Mouse (Mus musculus): ENCODE results near the gene 1700061G19Rik. TPM values are rescaled to one million over a fixed set of nuclear protein-coding genes. Genes with fewer than 3 reads are reported as not detected.
"Not testable (repeated sequence)": the region's sequence is repeated elsewhere in the genome, so short reads cannot be mapped to it uniquely, and the experiment has no call there.

Gene 1700061G19Rik
- total RNA-seq, 2 experiments from 2014 or later = not detected

DNA sequence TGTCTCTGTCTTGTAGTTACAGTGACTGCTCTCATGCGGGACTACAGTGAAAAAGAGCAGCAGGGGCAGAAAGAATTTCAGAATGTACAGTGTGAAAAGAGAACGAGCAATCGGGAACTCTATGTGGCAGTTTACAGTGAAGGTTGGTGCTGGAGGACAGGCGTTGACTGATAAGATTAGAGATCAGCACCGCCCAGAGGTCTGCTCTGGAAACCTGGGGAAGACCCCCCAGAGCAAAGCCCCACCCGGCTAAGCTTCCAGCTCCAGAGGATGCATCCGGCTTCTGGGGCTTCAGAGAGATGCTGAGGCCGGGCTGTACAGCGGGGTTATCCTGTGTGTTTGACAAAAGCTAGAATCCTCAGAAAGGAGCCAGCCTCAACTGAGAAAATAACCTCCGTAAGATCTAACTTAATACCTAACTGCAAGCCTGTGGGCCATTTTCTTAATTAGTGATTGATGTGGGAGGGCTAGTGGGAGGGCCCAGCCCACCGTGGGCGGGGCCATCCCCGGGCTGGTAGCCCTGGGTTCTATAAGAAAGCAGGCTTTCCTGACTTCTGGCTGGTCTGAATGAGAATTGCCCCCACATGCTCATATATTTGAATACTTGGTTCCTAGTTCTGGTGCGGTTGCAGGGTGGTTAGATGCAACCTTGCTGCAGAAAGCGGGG is 4.9 kb upstream of the 1700061G19Rik start:
- no peak for DNase-seq (ENCODE audit: low spot score in 2 of 2)

- DNase-seq (ENCODE audit: low spot score in 2 of 2) = no peak
Measured at GRCm38 (mm10) chr17:56871767-56872166, 3.5 kb upstream of the 1700061G19Rik start.

DNA sequence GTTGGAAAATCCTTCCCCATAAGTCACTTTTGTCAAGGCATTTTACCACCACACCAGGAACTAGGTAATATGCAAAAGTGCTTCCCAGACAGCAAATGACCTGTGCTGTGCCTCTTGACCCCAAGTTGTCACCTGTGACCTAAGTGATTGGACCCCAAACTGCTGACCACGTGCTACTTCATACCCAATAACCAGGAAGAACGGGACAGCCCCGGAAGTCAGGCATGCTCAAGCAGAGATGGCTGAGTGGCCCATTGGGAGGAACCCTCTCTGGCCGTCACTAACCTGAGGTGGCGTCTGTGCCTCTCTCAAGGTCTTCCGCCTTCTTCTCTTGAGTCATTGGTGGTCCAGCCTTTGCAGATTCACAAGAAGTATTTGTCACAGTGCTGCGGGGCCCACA is 2.8 kb upstream of the 1700061G19Rik start:
- DNase-seq (ENCODE audit: low spot score in 2 of 2) = no peak

DNA sequence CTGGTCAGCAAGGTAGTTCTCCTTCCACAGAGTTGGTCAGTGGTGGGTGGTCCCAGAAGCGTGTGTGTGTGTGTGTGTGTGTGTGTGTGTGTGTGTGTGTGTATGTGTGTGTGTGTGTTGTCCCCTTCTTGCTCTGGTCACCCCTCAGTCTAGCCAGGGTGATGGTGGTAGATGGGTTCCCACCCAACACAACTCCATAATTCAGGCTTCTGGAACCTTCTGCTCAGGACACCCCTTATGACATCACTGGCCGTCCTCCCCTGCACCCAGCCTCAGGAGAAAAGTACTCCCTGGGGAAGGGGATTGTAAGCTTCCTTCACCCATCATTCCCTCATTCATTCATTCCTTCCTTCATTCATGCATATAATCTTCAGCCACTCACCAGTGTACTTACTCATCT is 1.0 kb upstream of the 1700061G19Rik start, which contains the start of gene Acsbg2:
Gene Acsbg2, minus strand, starts transcription at position 211 of the 400 bp plus-strand sequence.
- no peak for DNase-seq (ENCODE audit: low spot score in 2 of 2)

DNA sequence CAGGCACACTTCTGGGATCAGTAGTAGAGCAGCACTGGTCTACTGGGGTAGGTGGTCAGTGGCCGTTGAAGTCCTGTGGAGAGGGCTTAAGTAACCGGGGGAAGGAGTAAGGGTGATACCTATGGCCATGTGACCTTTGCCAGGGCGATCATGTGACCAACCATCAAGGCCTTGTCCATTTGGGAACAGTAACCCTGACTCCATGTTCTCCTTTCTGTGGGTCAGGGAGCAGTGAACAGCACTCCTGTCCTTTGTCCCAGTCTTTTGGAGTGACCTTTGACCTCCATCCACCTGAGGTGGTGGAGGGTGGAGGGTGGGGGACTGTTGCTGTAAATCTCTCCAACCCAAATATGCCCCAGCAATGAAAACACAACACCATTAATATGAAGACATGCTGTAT is 1.2 kb downstream of the 1700061G19Rik start:
- DNase-seq (ENCODE audit: low spot score in 2 of 2) = no peak

DNA sequence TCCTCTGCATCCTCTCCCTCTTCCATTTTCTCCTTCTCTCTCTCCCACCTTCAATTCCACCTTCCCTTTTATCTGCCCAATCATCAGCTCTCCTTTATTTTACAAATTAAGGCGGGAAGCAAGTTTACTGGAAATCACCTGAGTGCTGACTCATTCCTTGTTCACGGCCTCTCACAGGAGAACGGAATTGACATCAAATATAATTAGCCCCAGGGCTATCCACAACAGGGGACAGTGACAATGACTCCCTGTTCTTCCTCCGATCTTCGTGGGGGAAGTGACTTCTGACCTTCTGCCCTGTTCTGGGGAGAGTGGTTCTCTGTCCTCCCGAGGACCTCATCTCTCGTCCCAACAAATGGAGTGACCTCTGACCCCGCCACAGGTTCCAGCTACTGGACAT is 1.7 kb downstream of the 1700061G19Rik start:
- DNase-seq (ENCODE audit: low spot score in 2 of 2) = no peak

- DNase-seq (ENCODE audit: low spot score in 2 of 2) = no peak
Measured at GRCm38 (mm10) chr17:56877426-56877825, 2.1 kb downstream of the 1700061G19Rik start.

DNA sequence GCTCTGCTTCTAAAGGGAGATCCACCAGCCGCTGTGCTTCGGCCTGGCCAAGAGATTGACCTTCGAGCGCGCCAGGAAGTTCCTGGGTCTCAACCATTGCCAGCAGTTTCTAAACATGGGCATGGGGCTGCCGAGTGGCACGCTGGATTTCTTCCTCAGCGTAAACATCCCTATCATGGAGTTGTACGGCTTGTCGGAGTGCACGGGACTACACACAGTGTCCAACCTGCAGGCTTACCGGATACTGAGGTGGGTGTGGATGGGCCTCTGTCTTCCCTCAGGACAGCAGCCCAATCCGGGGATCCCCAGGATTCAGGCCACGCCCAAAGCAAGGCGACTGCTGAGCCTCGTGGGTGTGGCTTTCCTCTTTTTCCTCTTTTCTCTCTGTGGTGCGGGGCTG is 8.3 kb downstream of the 1700061G19Rik start:
- no peak for DNase-seq (ENCODE audit: low spot score in 2 of 2)

GRCm38 (mm10) chr17:56884331-56884730 is 9.1 kb downstream of the 1700061G19Rik start:
- no peak for DNase-seq (ENCODE audit: low spot score in 2 of 2)

DNA sequence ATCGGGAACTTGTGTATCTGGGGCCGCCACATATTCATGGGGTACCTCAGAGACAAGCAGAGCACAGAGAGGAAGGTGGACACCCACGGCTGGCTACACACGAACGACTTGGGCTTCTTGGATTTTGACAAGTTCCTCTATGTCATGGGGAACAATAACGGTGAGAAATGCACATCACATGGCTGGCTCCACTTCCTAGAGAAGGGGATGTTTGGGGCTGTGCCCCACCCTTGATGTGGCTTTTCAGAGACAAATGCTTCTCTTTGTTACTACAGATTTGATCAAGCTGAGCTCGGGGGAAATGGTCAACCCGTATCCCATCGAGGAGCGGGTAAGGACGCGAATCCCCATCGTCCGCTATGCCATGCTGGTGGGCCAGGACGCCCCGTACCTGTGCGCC is 9.5 kb downstream of the 1700061G19Rik start:
- DNase-seq (ENCODE audit: low spot score in 2 of 2) = no peak

- DNase-seq (ENCODE audit: low spot score in 2 of 2) = no peak
Measured at GRCm38 (mm10) chr17:56888050-56888449, 12.8 kb downstream of the 1700061G19Rik start.

- no peak for DNase-seq (ENCODE audit: low spot score in 2 of 2)
Measured at GRCm38 (mm10) chr17:56890018-56890417, 14.7 kb downstream of the 1700061G19Rik start.

DNA sequence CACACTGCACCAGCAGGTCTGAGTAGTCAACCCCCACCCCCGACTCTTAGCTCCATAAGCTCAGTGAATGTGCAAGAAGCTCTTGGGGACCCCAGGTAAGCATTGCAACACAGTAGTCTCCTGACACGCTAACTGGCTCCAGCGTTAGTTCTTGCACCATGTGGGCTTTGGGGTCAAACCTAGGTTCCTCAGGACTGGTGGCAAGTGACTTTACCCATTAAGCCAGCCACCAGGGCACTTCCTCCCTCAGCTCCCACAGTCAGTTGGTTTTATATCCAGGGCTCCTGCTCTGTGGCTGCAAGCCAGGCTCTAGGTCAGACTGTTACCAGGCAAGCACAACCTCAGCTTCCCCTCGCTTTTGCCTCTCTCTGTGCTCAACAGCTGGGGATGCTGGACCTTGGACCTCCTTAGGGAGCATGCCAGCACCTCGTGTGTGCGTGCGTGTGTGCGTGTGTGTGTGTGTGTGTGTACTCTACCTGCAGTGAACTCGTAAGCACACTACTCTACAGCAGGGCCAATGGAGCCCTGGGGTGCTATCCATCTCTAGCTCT is 20.2 kb downstream of the 1700061G19Rik start:
- no peak for DNase-seq (ENCODE audit: low spot score in 2 of 2)

DNA sequence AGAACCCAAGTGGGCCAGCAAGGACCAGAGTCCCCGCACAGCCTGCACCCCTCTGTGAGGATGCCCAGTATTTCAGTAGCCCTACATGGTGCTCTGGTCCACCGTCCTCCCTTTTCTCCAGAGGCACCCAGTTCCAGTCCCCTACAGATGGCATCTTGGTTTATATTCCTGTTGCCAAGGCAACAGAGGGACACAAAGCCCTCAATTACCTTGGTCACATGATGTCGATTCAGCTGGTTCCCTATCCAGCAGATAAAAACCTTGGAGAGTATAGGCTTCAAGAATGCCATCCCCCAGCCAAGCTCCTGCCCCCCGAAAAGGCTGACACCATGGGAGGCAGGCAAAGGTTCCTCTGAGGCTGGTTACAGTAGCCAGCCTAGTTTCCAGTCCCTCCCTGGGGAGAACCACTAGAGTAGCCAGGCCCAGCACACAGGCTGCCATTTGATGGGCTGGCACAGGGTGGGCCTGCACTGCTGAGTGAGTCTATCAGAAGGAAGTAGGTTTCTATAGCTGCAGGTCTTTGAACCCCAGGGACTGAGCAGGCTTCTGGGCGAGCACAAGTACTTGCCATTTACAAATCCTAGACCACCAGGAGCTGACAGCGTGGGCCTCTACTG is 21.3 kb downstream of the 1700061G19Rik start:
- no peak for DNase-seq (ENCODE audit: low spot score in 2 of 2)

- peak; percentile 52 to 78 for DNase-seq (ENCODE audit: low spot score in 2 of 2)
Measured at GRCm38 (mm10) chr17:56897630-56898195, 22.4 kb downstream of the 1700061G19Rik start.

DNA sequence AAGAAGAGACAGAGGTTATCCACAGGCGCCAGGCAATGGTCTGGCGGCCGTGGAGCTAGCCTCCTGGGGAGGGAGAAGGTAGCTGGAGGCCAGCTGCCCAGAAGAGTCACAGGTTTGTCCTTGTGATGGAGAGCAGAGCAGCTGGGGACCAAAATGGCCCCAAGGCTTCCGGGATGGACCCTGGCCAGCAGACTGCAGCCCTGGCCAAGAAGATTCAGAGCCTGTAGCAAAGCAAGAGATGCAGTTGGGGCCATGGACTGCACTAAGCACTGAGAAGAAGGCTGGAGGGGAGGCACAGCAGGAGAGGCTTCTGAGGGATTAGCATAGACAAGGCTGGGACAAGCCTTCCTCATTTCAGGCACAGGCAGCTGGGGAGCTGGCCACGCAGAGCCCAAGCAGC is 27.4 kb downstream of the 1700061G19Rik start:
- no peak for DNase-seq (ENCODE audit: low spot score in 2 of 2)

DNA sequence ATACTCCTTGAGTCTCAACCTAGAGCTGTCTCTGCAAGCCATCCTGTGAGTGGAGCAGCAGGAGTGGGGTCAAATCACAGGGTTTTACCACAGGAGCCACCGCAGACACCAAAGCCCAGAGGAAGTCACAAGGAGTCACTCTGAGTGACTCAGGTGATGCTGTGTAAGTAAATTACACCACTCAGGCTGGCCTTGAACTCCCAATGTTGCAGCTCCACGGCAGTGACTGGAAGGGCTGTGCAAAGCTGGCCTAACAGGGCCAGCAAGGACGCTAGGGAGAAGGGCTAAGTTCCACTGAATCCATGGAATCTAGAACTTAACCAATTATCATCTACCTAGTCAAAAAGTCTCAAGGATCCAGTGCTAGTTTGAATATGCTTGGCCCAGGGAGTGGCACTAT is 30.9 kb downstream of the 1700061G19Rik start:
- no peak for DNase-seq (ENCODE audit: low spot score in 2 of 2)

DNA sequence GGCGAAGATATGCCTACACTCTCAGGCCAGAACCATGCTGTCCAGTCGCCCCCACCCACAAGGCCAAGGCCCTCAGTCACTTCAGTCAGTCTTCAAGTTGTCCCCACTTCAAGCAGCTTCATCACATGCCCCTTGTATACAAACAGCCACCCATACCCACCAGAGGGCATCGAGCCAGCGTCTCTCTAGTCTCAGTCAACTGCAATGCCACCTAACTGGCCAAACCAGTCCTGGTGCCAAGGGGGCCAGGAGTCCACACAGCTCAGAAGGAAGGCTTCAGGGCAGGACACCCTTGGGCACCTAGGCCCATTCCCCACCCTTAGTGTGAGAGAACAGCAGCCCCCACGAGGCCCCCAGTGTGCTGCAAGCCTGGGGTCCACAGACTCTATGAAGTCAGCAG is 31.8 kb downstream of the 1700061G19Rik start:
- DNase-seq (ENCODE audit: low spot score in 2 of 2) = no peak

DNA sequence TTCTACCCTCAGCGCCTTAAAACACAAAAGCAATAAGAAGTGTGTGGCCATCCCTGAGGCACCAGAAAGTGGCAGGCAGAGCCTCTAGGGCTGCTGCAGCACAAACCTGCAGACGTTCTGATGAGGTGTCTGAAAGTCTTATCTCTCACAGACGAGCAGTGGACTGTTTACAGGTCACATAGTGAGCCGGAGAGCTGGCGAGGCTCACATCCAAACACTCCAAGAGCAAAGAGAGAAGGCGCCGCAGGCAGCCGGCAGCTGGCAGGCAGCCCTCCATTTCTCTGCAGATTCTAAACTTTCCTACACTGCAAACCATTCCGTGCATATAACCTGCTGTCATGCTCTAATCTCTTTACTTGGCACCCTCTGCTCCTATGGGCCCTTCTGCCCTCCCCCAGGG is 32.6 kb downstream of the 1700061G19Rik start:
- no peak for DNase-seq (ENCODE audit: low spot score in 2 of 2)

- not testable (repeated sequence) for DNase-seq (ENCODE audit: low spot score in 2 of 2)
Measured at GRCm38 (mm10) chr17:56909764-56910163, 34.5 kb downstream of the 1700061G19Rik start.

GRCm38 (mm10) chr17:56913023-56913422 is 37.7 kb downstream of the 1700061G19Rik start:
- DNase-seq (ENCODE audit: low spot score in 2 of 2) = no peak

DNA sequence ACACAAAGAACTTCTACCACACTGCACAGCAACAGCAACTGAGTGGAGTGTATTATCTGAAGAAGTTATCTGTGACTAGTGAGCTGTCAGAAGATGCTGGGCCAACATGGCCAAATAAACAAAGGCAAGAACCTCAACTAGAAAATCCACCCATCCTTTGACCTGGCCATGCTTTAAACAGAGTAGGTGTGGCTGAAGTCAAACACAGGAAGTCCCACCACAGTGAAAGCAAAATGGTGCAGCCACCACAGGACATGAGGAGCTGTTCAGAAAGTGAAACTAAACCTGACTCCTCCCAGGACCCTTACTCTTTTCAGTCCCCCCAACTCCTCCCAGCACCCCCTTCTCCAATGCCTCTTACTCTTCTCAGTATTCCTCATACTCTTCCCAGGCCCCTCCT is 38.2 kb downstream of the 1700061G19Rik start:
- no peak for DNase-seq (ENCODE audit: low spot score in 2 of 2)

All from gastrocnemius, postnatal 4 days (tissue).